Mouse (Mus musculus): ENCODE results near the gene Pdk2.

DNA sequence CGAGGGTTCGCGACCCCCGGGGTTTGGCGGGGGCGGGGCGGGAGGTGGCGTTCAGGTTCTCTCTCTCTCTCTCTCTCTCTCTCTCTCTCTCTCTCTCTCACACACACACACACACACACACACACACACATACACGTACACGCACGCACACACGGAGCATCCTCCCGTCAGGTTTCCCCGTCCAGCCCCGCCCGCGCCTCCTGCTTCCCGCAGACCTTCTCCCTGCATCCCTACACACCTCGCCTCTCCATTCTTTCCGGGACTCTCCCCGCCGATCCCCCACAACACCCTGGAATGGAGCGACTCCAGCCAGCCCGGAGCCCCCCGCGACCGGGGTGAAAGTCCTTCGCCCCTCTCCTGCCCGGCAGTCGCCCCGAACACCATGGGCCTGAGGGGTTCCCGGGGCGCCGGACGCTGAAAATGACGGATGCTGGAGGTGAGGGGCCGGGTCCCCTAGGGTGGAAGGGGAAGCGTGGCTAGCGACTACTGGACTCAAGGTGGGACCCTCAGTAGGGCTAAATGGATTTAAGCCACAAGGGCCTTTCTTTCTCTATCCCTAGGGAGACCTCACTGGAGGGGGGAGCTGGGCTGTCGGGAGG is 30.9 kb downstream of the Pdk2 start:
- TF ChIP-seq CTCF (IDR thresholded peaks at IDR 0.05; ENCODE audit: borderline replicate concordance, insufficient read depth, low read length) (no peak), POLR2A (IDR thresholded peaks at IDR 0.05; ENCODE audit: low read depth, low read length) (peak; percentile 33; the same call in 1 of the 2 replicates)
